Mouse (Mus musculus) kidney, embryonic 16.5 days (tissue): Measurements from ENCODE around the gene Mau2. TPM values are rescaled to one million over a fixed set of nuclear protein-coding genes. Genes with fewer than 3 reads are reported as not detected.

Experiments
- polyA plus RNA-seq: library from polyadenylated mRNA; unstranded; fragments of >200 nt; fragmentation: Nextera tagmentation; extraction: Ambion mirVana; gene quantifications from 2 replicates; pipeline ENCODE4 v1.2.1, GENCODE M21; 2015

Gene Mau2
- polyA plus RNA-seq, 1 experiment from 2014 or later, result 54.3 TPM

Other genes starting within 250 kb of the Mau2 start
- 10.1 and 11.3 TPM in 2 replicates for gene Gmip, start 234.1 kb downstream of the Mau2 start, polyA plus RNA-seq
- gene Lpar2, start 220.3 kb downstream of the Mau2 start, polyA plus RNA-seq, result 0.86 and 0.96 TPM in 2 replicates
- 8.8 and 9.3 TPM in 2 replicates for gene Pbx4, start 210.2 kb downstream of the Mau2 start, polyA plus RNA-seq
- 0.94 and 0.99 TPM in 2 replicates for gene Cilp2, start 155.0 kb downstream of the Mau2 start, polyA plus RNA-seq
- gene Tssk6, start 140.6 kb downstream of the Mau2 start, polyA plus RNA-seq, result 3.8 and 3.9 TPM in 2 replicates
- gene Ndufa13, start 140.2 kb downstream of the Mau2 start, polyA plus RNA-seq, result 197 and 199 TPM in 2 replicates
- 3.1 and 5.0 TPM in 2 replicates for gene Yjefn3, start 140.0 kb downstream of the Mau2 start, polyA plus RNA-seq
- gene Gatad2a, start 46.4 kb downstream of the Mau2 start, polyA plus RNA-seq, result 40.6 and 43.3 TPM in 2 replicates
- 50.7 and 51.6 TPM in 2 replicates for gene Sugp1, start 79 bp upstream of the Mau2 start, polyA plus RNA-seq
- 0.94 and 1.3 TPM in 2 replicates for gene Tm6sf2, start 30.2 kb upstream of the Mau2 start, polyA plus RNA-seq
- gene Hapln4, start 40.7 kb upstream of the Mau2 start, polyA plus RNA-seq, result not detected in 2 replicates
- gene Ncan, start 78.1 kb upstream of the Mau2 start, polyA plus RNA-seq, result 0.10 and 0.31 TPM in 2 replicates
- 32.2 and 35.2 TPM in 2 replicates for gene Nr2c2ap, start 88.6 kb upstream of the Mau2 start, polyA plus RNA-seq
- 20.4 and 21.7 TPM in 2 replicates for gene Rfxank, start 96.4 kb upstream of the Mau2 start, polyA plus RNA-seq
- gene Borcs8, start 96.8 kb upstream of the Mau2 start, polyA plus RNA-seq, result 58.3 and 58.6 TPM in 2 replicates
- 0.24 and 0.49 TPM in 2 replicates for gene Mef2b, start 97.0 kb upstream of the Mau2 start, polyA plus RNA-seq
- 81.7 and 87.8 TPM in 2 replicates for gene Tmem161a, start 129.6 kb upstream of the Mau2 start, polyA plus RNA-seq
- 5.0 and 6.4 TPM in 2 replicates for gene Slc25a42, start 169.6 kb upstream of the Mau2 start, polyA plus RNA-seq
- gene Sugp2, start 191.5 kb upstream of the Mau2 start, polyA plus RNA-seq, result 28.0 and 34.8 TPM in 2 replicates
- 23.8 and 31.5 TPM in 2 replicates for gene Armc6, start 191.7 kb upstream of the Mau2 start, polyA plus RNA-seq
- gene Homer3, start 240.1 kb upstream of the Mau2 start, polyA plus RNA-seq, result 74.2 and 81.3 TPM in 2 replicates